Mouse (Mus musculus) heart, adult 18-20 months (tissue): ENCODE measurements around the gene Anxa2. TPM values are rescaled to one million over a fixed set of nuclear protein-coding genes. Genes with fewer than 3 reads are reported as not detected.

Experiments used
- DNase-seq, 2 experiments: peaks; one replicate each; pipeline ENCODE4 v3.0.0; 2021 to 2022; ENCODE audit warnings: mixed read lengths in 1 of 2
- long read RNA-seq, 2 experiments: library from polyadenylated mRNA; stranded (forward); transcript quantifications; one replicate each; pipeline ENCODE4 v2.0.0; 2021
- total RNA-seq, 2 experiments: library from RNA; stranded (reverse); gene quantifications; 2 replicates each; pipeline ENCODE4 v1.2.3; 2021

Gene Anxa2
- 10 to 100 TPM; 74.1 to 74.4 TPM for total RNA-seq
- long read RNA-seq, experiment 1, transcript Anxa2-201 (13 exons, 1,447 nt): major isoform, 103 of 107 reads
- long read RNA-seq, experiment 1, partial matches to known transcripts: 1 of 107 reads
- long read RNA-seq, experiment 1, other reads (novel, unspliced or antisense): 3 of 107 reads
- long read RNA-seq, experiment 2, transcript Anxa2-201 (13 exons, 1,447 nt): major isoform, 54 of 58 reads
- long read RNA-seq, experiment 2, partial matches to known transcripts: 2 of 58 reads
- long read RNA-seq, experiment 2, other reads (novel, unspliced or antisense): 2 of 58 reads

DNA sequence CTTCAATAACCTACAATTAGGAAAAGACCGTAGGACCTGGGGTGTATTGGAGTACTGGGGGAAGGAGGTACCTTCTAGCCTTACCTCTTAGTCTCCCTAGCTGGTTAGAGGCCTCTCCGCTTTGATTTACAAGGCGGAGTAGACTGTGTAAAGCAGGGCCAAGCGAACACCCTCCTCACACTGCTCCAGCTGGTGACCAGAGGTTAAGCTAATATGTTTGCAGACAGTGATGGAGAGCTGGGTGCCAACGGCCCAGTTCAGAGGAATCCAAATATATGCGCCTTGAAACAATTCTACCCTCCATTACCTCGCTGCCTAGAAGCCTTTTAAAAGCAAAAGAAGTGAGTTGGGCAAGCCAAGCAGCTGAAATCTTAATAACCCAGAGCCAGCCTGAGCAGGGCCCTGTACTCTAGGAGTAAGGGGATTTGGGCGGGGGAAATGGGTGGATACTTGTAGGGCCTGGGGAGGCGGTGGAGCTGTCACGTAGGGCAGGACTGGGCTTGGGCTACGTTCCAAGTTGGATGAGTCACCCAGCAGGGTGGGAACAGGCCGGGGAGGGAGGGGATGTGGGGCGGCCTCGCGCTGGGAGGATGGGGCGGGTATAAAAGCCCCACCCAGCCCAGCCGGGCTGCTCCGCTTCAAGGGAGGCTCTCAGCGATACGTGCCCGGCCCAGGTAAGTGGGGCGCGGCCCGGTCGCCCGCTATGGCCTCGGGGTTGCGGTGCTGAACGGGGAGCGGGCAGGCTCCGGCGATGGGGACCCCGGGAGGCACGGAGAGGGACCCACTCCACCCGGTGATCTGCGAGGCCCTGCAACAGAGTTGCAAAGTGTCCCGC lies at the start of gene Anxa2:
TSS of gene Anxa2 (plus strand) at position 555 of the 835 bp plus-strand sequence.
- DNase-seq: peak; percentile 93 to 97

DNA sequence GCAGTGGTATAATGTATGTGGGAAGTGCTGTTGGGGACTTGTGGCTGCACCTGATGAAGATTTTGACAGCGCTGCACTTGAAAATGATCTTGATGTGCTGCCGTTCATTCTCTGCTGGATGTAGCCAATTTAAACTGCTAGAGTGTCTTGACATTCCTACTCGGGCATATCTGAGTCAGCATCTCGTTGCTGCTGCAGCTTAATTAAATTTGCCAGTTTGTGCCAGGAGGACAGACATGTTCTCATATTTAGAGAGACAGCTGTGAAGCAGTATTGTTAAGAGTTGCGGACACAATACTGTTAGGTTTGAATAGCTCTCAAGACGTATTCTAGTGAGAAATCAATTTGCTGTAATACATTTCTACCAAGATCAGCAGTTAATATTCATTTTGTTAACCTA lies 48.7 kb upstream of the Anxa2 start:
- DNase-seq: no peak

GRCm38 (mm10) chr9:69419476-69419875 lies 33.9 kb upstream of the Anxa2 start:
- peak in 1 of 2 experiments; percentile 29 for DNase-seq

GRCm38 (mm10) chr9:69430531-69430930 lies 22.9 kb upstream of the Anxa2 start:
- no peak for DNase-seq

GRCm38 (mm10) chr9:69431863-69432555 lies 21.4 kb upstream of the Anxa2 start:
- DNase-seq: no peak

DNA sequence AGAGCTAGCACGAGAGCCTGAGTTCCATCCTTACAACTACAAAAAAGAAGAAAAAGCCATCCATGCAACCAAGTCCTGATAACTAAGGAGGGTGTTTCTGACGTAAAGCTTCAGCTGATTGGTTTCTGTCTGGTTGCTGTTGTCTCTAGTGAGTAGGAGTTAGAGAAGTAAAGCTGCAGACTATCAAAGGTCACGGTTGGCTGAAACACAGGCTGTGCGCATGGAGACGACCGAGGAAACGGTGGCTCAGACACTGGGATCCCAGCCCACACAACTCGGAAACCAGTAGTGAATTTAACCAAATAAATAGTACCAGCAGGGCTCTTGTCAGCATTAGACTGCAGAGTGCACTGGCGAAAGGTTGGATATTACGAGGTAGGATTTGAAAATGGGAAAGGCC lies 18.2 kb upstream of the Anxa2 start:
- no peak for DNase-seq

GRCm38 (mm10) chr9:69435662-69436061 lies 17.8 kb upstream of the Anxa2 start:
- DNase-seq: no peak

GRCm38 (mm10) chr9:69439805-69440357 lies 13.5 kb upstream of the Anxa2 start:
- peak; percentile 46 to 62 for DNase-seq

DNA sequence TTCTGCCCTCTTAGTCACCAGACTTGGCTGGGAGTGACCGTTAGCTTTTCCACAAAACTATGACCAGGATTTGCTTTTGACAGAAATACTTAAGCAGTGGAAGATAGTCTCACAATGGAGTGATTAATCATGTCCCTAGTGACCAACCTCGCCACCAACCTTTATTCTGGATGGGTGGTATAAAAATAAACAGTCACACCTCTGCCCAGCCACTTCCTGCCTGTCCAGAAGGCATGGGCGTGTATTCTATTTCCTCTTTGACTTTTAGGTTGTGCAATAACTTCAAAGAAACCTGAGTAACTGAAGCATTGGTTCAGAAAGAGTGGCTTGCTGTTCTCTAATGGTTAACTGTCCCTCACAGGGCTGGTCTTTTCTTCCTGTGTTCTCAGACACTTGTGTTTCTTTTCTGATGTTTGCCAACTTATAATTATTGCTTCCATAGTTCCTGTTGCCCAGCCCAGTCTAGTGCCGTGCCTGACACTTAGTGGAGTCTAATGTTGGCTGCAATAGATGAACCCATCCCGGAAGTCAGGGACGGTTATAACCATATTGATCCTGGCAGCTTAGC lies 10.9 kb upstream of the Anxa2 start:
- DNase-seq: peak in 1 of 2 experiments; percentile 31

DNA sequence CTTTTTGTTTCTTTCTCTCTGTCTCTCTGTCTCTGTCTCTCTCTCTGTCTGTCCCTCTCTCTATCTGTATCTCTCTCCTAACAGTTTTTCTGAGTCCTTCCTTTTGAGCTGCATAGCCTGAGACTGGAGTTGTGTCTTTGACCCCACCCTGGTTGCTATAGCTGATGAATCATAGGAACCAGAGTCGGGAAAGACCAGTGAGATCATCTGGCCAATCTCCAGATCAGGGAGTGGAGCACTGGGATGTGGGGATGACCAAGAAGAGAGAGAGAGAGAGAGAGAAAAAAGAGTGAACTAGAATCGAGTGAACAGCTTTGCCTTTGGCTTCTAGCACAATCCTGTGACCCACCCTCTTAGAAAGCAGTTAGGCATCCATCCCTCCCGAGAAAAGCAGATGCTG lies 10.2 kb upstream of the Anxa2 start:
- DNase-seq: peak; percentile 73 to 85

GRCm38 (mm10) chr9:69448801-69449200 lies 4.6 kb upstream of the Anxa2 start:
- no peak for DNase-seq

- DNase-seq: no peak
These were observed 2.8 kb upstream of the Anxa2 start for GRCm38 (mm10) chr9:69450636-69451035.

DNA sequence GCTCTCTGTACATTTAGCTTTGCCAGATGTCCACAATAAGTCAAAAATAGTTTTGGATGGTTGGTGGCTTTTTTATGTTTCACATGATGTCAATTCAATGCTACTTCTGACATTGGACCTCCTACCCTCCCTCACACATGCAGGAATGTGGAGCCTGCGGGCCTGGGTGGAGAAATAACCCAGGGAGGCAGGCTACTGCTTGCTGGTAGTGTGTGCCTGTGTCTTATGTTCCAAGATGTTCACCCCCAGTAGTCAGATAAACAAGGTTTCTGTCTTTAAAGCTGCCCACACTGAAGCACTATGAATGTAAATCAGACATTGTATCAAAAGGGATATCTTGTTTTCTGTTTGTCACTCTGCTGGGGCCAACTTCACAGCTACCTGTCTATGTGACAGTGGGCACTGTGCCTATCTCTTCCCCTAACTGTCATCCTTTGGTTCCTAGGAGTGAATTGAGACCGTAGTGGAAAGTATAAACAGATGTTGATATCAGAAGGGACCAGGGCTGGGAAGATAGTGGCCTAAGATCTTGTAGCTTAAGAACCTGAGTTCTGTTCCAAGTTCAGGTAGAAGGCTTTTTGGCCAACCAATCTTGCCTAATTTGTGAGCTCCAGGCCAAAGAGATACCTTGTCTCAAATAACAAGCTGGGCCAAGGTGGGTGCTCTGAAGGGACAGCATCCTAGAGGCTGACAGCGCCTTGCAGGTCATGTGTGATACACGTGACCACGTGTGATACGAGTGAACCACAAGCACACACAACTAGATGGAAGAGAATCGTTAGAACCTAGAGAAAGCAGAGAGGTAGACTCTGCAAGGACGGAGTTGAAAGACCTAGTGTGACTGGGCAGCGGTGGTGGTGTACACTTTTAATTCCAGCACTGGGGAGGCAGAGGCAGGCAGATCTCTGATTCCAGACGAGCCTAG lies 1.3 kb upstream of the Anxa2 start:
- DNase-seq: no peak

DNA sequence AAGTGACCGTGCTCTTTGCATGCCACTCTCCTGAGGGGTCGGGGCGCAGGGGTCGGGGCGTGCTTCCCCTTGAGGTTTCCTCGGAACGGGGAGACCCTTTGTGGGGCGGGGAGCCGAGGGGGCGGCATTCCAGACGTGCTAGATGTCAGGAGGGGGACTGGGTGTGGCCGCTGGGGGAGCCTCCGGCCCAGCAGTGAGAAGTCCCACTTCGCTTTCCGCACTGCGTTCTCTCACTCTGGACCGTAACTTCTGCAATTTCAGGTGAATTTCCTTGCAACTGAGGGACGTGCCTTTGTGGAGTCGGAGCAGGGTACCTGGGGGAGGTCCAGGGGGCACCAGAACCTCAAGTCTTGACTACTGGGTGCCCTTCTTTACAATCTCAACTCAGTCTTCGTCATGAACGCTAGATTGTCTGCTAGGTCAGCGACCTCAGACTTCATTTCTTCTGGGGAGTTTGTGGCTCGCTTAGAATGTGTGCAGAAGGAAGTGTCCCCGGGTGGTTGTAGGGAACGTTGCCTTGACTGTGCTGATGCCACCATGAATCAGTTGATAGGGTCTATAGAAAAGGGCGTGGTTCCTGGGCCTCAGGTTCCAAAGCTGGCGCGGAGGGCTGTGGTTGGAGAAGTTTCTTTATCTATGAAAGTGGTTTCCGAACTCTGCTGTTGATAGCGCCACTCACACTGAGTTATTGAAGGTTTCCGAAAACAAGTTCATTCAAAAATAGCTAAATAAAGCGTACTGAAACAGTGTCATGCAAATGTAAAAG lies 664 bp downstream of the Anxa2 start:
- peak; percentile 31 to 55 for DNase-seq

DNA sequence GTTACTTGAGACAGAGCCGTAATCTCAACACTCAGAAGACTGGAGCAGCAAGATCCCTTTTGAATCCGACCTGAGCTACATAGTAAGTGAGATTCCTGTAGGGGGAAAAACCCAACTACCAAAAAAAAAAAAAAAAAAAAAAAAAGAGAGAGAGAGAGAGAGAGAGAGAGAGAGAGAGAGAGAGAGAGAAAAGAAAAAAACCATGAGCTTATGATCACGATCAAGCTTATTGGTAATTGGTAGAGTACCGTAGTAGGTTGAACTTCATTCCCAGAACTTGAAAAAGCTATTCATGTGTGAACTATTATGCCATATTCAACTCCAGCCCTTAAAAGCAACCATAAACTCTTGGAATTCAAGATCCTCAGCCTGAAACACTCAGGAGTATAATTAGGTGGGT lies 1.3 kb downstream of the Anxa2 start:
- no peak for DNase-seq

- peak; percentile 67 to 84 for DNase-seq
These were observed 2.0 kb downstream of the Anxa2 start for GRCm38 (mm10) chr9:69455391-69455790.

GRCm38 (mm10) chr9:69456406-69457075 lies 3.1 kb downstream of the Anxa2 start:
- DNase-seq: peak in 1 of 2 experiments; percentile 73

DNA sequence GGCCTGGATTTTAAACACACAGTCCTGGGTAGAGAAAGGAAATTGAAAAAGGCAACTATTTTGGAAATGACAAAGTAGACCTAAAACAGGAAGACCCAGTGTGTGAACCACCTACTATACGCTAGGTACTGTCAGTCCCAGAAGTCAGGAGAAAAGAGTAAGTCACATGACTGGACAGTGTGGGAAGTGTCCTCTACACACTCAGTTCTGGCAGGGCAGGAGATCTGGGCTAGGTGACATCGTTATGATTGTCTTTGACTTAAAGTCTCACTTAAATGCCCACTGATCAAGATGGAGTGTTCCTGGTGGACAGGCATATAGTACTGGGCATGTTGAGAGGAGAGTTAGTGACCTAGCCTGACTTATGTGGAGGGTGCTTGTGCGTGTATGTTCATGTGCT lies 3.7 kb downstream of the Anxa2 start:
- no peak for DNase-seq
